Mouse (Mus musculus) olfactory bulb, adult 2 months (tissue): ENCODE data around the gene Jaml. TPM values are rescaled to one million over a fixed set of nuclear protein-coding genes. Genes with fewer than 3 reads are reported as not detected.

Source experiments
- H3K27ac ChIP-seq: fragments of 200-500 bp; 2 replicates; pipeline ENCODE4 v1.5.1; 2012; ENCODE audit warnings: low read depth, low read length; ENCODE audit not compliant: insufficient read depth
- H3K4me1 ChIP-seq: fragments of 200-500 bp; 2 replicates; pipeline ENCODE4 v1.6.1; 2012; ENCODE audit warnings: low read length; ENCODE audit not compliant: control insufficient read depth, insufficient read depth
- H3K4me3 ChIP-seq: fragments of 200-500 bp; 2 replicates; pipeline ENCODE4 v1.5.1; 2012; ENCODE audit warnings: mild to moderate bottlenecking, low read depth, low read length, moderate library complexity; ENCODE audit not compliant: insufficient read depth
- CTCF ChIP-seq: fragments of 200-500 bp; IDR thresholded peaks from 2 replicates; pipeline ENCODE4 v1.5.1; 2012; ENCODE audit warnings: low read depth, mild to moderate bottlenecking, low read length, moderate library complexity; ENCODE audit not compliant: insufficient read depth
- POLR2A ChIP-seq: fragments of 200-500 bp; IDR thresholded peaks from 2 replicates; pipeline ENCODE4 v1.6.1; 2012; ENCODE audit warnings: mild to moderate bottlenecking, low read depth, low read length, moderate library complexity; ENCODE audit not compliant: insufficient read depth
- WGBS: fragments of 180-500 bp; shearing (Covaris S2); methylation state at CpG from one replicate; pipeline ENCODE4 v1.1.7; 2018; 5-methylcytosine and 5-hydroxymethylcytosine counted together
- polyA plus RNA-seq: library from polyadenylated mRNA; stranded (reverse); fragments of >200 nt; gene quantifications from 2 replicates; pipeline ENCODE4 v1.2.4, GENCODE M21; 2012; ENCODE audit warnings: low replicate concordance; ENCODE audit not compliant: missing spikeins, insufficient read depth, insufficient read length

The Jaml gene
- polyA plus RNA-seq, 1 experiment = not detected

DNA sequence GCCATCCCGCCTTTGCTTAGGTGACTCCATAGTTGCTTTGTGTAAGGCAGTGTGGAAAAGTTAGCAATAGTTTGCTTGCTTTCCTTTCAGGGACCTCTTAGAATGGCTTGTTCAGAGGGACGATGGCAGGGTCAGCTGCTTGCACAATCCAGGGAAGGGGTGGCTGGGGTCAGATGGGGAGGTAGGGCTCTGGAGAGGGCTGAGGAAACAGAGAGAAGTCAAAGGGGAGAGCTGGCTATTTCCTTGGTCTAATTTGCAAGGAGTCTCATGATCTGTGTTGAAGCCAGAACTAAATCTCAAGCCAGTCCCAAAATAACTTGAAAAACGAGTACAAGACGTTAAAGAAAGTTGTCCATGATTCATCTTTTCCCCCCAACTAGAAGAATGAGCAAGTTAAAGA lies 13.7 kb downstream of the Jaml start:
- 50% methylated on average over 4 of the region's 4 CpGs for WGBS
- H3K27ac ChIP-seq = no peak overlapping the region
- no peaks in the 10 kb centered on the region for H3K4me1 ChIP-seq
- no peak overlapping the region for H3K4me3 ChIP-seq
- TF ChIP-seq CTCF (no peak), POLR2A (no peak)

DNA sequence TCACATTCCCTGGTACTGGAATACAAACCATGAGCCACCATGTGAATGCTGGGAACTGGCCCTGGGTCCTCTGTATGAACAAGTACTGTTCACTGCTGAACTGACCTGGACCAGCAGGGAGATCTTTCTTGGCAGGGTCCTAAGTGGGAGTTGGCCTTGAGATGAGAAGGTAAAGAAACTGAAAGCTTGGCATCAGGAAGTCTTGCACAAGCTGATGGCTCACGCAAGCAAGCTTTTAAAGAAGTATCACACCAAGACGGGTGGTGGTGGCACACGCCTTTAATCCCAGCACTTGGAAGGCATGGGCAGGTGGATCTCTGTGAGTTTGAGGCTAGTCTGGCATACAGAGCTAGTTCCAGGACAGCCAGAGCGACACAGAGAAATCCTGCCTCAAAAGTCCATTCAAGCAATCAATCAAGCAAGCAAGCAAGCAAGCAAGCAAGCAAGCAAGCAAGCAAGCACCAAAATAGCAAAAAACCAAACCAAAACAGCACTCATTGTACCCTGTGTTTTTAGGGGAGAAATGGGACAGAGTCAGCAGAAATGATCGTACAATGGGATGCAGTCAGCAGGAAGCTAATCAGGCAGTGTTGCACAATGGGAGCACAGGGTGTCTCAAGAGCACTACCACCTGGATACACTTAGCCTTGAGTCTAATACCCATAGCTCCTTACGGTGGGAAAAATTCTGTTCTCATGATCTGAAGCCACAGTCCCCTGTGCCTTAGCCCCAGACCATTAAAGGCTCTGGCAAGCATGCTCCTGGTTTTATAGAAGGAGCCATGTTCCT lies 16.4 kb downstream of the Jaml start:
- H3K4me3 ChIP-seq = no peak overlapping the region
- H3K4me1 ChIP-seq = no peaks in the 10 kb centered on the region
- no peak overlapping the region for H3K27ac ChIP-seq
- TF ChIP-seq POLR2A = no peak
- TF ChIP-seq CTCF = no peak
- 65% methylated on average over 6 of the region's 6 CpGs for WGBS

DNA sequence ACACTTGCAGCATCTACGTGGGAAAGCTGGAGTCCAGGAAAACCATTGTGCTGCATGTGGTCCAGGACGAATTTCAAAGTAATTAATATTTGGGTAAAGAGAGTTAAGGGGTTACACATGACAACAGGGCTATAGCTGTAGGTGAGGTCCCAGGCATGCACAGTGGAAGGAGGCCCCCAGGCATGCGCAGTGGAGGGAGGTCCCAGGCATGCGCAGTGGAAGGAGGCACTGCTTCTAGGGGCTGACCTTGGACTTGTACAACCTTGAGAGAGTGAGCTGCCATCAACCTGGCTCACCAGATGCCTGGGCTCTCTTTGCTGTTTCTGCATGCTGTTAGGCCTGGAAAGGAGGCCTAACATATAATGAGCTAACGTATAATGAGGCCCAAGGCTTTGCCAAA lies 18.9 kb downstream of the Jaml start:
- TF ChIP-seq POLR2A = no peak
- no peak for TF ChIP-seq CTCF
- WGBS = 86% methylated on average over 5 of the region's 5 CpGs

DNA sequence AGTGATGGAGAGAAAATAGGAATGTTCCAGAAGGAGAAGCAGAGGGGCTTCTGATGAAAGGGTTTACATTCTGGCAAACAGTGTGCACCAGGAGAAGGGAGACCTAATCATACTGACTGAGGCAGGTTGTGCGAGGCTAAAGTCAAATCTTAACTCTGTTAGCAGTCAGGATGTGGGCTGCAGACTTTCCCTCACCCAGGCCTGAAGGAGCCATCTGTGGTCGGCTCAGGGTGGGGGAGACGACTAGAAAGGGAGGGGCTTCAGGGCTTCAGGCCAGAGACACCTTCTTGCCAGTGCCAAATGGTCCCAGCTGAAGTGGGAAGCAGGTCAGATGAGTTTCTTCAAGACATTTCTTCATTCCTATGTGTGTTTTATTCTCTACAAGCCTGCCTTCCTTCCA lies 19.4 kb downstream of the Jaml start:
- Histone ChIP-seq H3K27ac (no peak overlapping the region), H3K4me1 (no peaks in the 10 kb centered on the region), H3K4me3 (no peak overlapping the region)
- WGBS = 62% methylated on average over 3 of the region's 3 CpGs
- no peak for TF ChIP-seq CTCF

More for the DNA sequence above, 18.9 kb downstream of the Jaml start:
- Histone ChIP-seq H3K27ac (no peak overlapping the region), H3K4me1 (no peaks in the 10 kb centered on the region), H3K4me3 (no peak overlapping the region)

DNA sequence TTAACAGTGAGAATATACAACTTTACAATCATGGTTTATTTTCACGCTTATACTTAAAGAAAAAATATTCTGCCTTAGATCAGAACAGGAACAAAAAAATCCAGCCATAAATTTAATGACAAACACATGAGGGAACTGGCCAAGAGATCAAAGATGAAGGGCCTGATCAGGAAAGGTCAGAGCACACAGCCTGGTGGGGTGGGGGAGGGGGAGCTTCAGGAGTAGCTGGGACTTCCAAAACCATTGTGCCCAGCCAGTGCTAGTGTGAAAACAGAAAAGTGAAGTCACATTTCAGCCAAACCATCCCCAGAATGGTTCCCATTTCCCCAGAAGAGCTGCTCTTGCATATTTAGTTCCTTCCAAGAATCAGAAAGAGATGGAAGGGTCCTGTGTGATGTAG lies 23.5 kb downstream of the Jaml start:
- Histone ChIP-seq H3K4me1 (no peaks in the 10 kb centered on the region), H3K4me3 (no peak overlapping the region), H3K27ac (no peak overlapping the region)
- 93% methylated on average over 1 of the region's 1 CpGs for WGBS
- TF ChIP-seq POLR2A = no peak
- no peak for TF ChIP-seq CTCF

DNA sequence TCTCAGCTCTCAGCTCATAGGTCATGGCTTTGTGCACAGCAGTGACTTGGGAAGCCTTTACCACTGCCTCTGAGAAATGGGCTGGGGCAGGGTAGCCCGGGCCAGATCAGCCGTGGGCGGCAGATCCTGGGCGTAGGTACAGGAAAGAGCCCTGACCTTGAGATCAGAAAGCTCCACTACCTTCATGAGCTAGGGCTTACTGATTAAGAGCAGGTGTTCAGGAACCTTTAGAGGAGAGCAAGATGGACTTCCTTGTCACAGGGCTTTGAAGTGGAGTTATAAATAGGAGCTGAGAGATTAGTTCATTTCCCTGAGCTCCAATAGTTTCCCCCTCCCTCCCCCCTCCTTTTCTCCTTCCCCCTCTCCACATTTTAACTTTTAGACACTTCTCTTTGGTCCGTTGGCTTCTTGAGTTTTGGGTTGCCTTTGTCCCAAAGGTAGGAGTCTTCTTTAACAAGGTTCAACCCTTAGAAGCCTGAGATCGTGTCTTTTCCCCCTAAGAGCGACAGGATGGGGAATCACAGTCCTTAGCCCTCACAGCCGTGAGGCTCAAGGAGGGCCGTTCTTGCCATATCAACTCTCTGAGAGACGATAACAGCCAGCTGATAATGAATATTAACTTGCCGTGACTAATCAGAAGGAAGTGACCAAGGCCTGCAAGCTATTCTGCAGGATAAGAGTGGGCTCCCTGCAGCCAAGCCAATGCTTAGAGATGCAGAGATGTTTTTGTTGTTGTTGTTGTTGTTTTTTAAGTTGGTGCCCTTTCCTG lies 24.4 kb downstream of the Jaml start:
- no peaks in the 10 kb centered on the region for H3K4me1 ChIP-seq
- TF ChIP-seq POLR2A (no peak), CTCF (no peak)

DNA sequence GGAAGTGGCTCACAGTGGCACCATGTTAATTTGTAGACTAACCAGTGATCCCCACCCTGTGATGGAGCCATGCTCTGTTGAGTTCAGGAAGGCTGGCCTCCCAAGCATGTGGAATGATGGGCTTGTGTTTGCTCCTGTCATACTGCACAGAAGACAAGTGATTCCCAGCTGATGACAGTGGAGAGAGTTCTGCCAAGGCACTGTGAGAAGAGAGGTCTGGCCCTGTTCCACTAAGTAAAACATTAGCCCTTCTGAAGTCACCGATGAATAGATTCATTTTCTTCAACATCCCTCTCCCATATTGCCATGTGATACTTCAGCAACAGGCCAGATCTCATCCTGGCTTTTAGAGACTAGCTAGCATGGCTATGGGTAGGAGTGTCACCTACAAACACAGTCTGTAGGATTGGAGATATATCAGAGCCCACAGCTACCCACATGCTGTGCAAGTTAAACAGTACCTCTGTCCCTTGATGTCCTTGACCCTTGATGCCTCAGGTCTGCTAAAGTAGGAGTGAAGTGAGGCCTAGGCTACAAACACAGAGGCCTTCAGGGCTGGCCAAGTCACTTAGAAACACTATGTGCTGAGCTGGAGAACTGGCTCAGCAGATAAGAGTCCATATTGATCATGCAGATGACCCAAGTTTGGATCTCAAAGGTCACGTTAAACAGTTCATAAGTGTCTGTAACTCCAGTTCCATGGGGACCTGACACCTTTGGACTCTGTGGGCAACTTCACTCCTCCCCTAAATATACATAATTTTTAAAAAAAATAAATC lies 26.8 kb downstream of the Jaml start:
- no peak for TF ChIP-seq CTCF
- no peak for TF ChIP-seq POLR2A
- Histone ChIP-seq H3K27ac (no peak overlapping the region), H3K4me3 (no peak overlapping the region), H3K4me1 (no peaks in the 10 kb centered on the region)
- WGBS = 95% methylated on average over 2 of the region's 2 CpGs

More for the DNA sequence above, 24.4 kb downstream of the Jaml start:
- H3K4me3 ChIP-seq = no peak overlapping the region
- WGBS = 87% methylated on average over 11 of the region's 11 CpGs
- no peak overlapping the region for H3K27ac ChIP-seq

DNA sequence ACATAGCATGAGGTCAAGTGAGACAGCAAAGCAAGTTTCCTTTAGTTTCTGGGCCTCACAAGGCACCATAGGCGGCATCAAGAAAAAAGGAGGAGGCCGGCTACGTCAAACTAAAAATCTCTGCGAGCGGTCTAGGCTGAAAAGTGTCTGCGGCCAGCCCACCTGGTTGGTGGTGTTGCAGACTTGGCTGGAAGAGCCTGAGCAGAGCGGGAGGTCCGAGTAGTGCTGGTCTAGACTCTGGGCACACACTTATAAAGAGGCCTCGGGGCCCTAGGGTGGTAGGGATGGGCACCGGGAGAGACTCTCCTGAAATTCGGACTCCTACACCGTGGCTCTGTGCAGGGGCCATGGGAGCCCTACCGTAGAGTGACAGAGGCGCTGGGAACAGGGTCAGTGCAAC lies 36.7 kb downstream of the Jaml start:
- TF ChIP-seq POLR2A = no peak
- TF ChIP-seq CTCF = no peak
- 9% methylated on average over 14 of the region's 14 CpGs for WGBS
- no peak overlapping the region for H3K27ac ChIP-seq
- peaks cover 9% of the 10 kb centered on the region; the same call in 1 of the 2 replicates for H3K4me1 ChIP-seq
- peak overlapping the region; percentile 35 for H3K4me3 ChIP-seq
